Mouse (Mus musculus) liver, adult 2 months (tissue): ENCODE data around the gene Lexm.

Source experiments
- CTCF ChIP-seq: fragments of 200-500 bp; IDR thresholded peaks from 2 replicates; pipeline ENCODE4 v1.5.1; 2011; ENCODE audit warnings: low read depth, low read length, control low read depth
- POLR2A ChIP-seq: fragments of 200-500 bp; IDR thresholded peaks from 2 replicates; pipeline ENCODE4 v1.6.1; 2011; ENCODE audit warnings: low read length, control low read depth; ENCODE audit not compliant: insufficient read depth; ENCODE audit errors: extremely low read depth

- no peak for TF ChIP-seq CTCF
- TF ChIP-seq POLR2A, result no peak
Observed at GRCm38 (mm10) chr4:106590871-106591270, 26.2 kb downstream of the Lexm start.
